Mouse (Mus musculus) forebrain, embryonic 16.5 days (tissue): ENCODE measurements around the gene Acot1. TPM values are rescaled to one million over a fixed set of nuclear protein-coding genes. Genes with fewer than 3 reads are reported as not detected.
"Not testable (repeated sequence)": the region's sequence is repeated elsewhere in the genome, so short reads cannot be mapped to it uniquely, and the experiment has no call there.

ENCODE experiments used
- ATAC-seq: fragments of 200-750 bp; cut with Nextera tagmentation; 2 replicates; pipeline ENCODE4 v1.8.0; 2017; ENCODE audit warnings: mild to moderate bottlenecking, moderate library complexity
- H3K27ac ChIP-seq: fragments of 300-500 bp; sonication (generic); 2 replicates; pipeline ENCODE4 v1.5.1; 2014; ENCODE audit warnings: low read length, control low read depth
- H3K27me3 ChIP-seq: fragments of 300-500 bp; sonication (generic); replicated peaks from 2 replicates; pipeline ENCODE4 v1.6.1; 2014; ENCODE audit warnings: low read length; ENCODE audit not compliant: control insufficient read depth, insufficient read depth
- H3K36me3 ChIP-seq: fragments of 300-500 bp; sonication (generic); 2 replicates; pipeline ENCODE4 v1.6.1; 2014; ENCODE audit not compliant: control insufficient read depth, insufficient read depth
- H3K4me1 ChIP-seq: fragments of 300-500 bp; sonication (generic); replicated peaks from 2 replicates; pipeline ENCODE4 v1.6.1; 2014; ENCODE audit warnings: low read length; ENCODE audit not compliant: control insufficient read depth, insufficient read depth
- H3K4me2 ChIP-seq: fragments of 300-500 bp; sonication (generic); 2 replicates; pipeline ENCODE4 v1.6.1; 2014; ENCODE audit warnings: mild to moderate bottlenecking, low read length, control low read depth
- H3K4me3 ChIP-seq: fragments of 300-500 bp; sonication (generic); replicated peaks from 2 replicates; pipeline ENCODE4 v1.5.1; 2014; ENCODE audit warnings: mild to moderate bottlenecking, low read length, control low read depth
- H3K9ac ChIP-seq: fragments of 300-500 bp; sonication (generic); replicated peaks from 2 replicates; pipeline ENCODE4 v1.6.1; 2014; ENCODE audit warnings: low read depth, low read length, control low read depth
- H3K9me3 ChIP-seq: fragments of 300-500 bp; sonication (generic); 2 replicates; pipeline ENCODE4 v1.6.1; 2016; ENCODE audit warnings: low read length; ENCODE audit not compliant: control insufficient read depth
- WGBS: fragments of 180-500 bp; shearing (Covaris S2); extraction: QIAGEN DNeasy Blood & Tissue Kit; methylation state at CpG from one replicate; pipeline ENCODE4 v1.1.7; 2014; 5-methylcytosine and 5-hydroxymethylcytosine counted together
- polyA plus RNA-seq: library from polyadenylated mRNA; unstranded; fragments of >200 nt; fragmentation: Nextera tagmentation; extraction: Ambion mirVana; gene quantifications from 2 replicates; pipeline ENCODE4 v1.2.1, GENCODE M21; 2015

Acot1 gene
- polyA plus RNA-seq, 1 experiment from 2014 or later = 72.1 TPM

GRCm38 (mm10) chr12:84030659-84031332 lies 21.5 kb downstream of the Acot1 start:
- H3K4me1 ChIP-seq = no peaks in the 10 kb centered on the region
- H3K27ac ChIP-seq = no peak overlapping the region
- no peaks in the 10 kb centered on the region for H3K27me3 ChIP-seq
- no peak overlapping the region for H3K4me2 ChIP-seq
- peak; percentile 83 for ATAC-seq
- H3K4me3 ChIP-seq = no peak overlapping the region
- 69% methylated on average over 4 of the region's 4 CpGs for WGBS
- H3K36me3 ChIP-seq = no peaks in the 10 kb centered on the region
- H3K9me3 ChIP-seq = no peaks in the 10 kb centered on the region
- no peak overlapping the region for H3K9ac ChIP-seq

- H3K9ac ChIP-seq = no peak overlapping the region
- WGBS = 92% methylated on average over 4 of the region's 4 CpGs
- no peaks in the 10 kb centered on the region for H3K4me1 ChIP-seq
- no peaks in the 10 kb centered on the region for H3K27me3 ChIP-seq
- H3K9me3 ChIP-seq = no peaks in the 10 kb centered on the region
- no peak overlapping the region for H3K27ac ChIP-seq
- no peak overlapping the region for H3K4me3 ChIP-seq
- no peaks in the 10 kb centered on the region for H3K36me3 ChIP-seq
- H3K4me2 ChIP-seq = no peak overlapping the region
- ATAC-seq = no peak
Observed at GRCm38 (mm10) chr12:84032854-84033253, 23.6 kb downstream of the Acot1 start.

- not testable (repeated sequence) for H3K9me3 ChIP-seq, H3K4me2 ChIP-seq, H3K9ac ChIP-seq, H3K27me3 ChIP-seq, H3K4me1 ChIP-seq, H3K27ac ChIP-seq, H3K4me3 ChIP-seq, ATAC-seq, H3K36me3 ChIP-seq
- WGBS = 82% methylated on average over 2 of the region's 2 CpGs
Observed at GRCm38 (mm10) chr12:84033302-84033701, 24.0 kb downstream of the Acot1 start.

DNA sequence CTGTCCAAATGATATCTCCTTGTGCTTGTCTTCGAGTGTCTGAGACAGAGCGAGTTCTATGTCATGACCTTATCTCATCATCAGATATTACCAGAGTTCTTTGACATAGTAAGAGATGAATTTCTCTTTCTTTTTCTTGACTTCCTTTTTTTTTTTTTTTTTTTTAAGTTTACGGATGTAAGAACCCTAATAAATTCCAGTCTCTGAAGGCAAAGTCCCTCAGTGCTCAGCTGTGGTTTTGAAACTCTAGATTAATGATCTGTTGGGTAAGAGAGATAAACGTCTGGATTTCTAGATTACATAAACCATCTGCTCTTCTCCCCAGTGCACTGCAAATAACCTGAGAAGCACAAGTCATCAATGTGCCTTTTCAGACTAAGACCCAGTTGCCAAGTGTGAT lies 24.8 kb downstream of the Acot1 start:
- no peaks in the 10 kb centered on the region for H3K36me3 ChIP-seq
- H3K4me1 ChIP-seq = no peaks in the 10 kb centered on the region
- no peak overlapping the region for H3K4me3 ChIP-seq
- no peak overlapping the region for H3K4me2 ChIP-seq
- H3K9ac ChIP-seq = no peak overlapping the region
- no peaks in the 10 kb centered on the region for H3K27me3 ChIP-seq
- no peaks in the 10 kb centered on the region for H3K9me3 ChIP-seq
- no peak for ATAC-seq
- WGBS = 81% methylated on average over 4 of the region's 4 CpGs
- H3K27ac ChIP-seq = no peak overlapping the region

GRCm38 (mm10) chr12:84038241-84038640 lies 29.0 kb downstream of the Acot1 start, which contains the start of gene Acot4:
Gene Acot4, plus strand, starts transcription at chr12:84038379.
- Histone ChIP-seq H3K9ac (peak within 1 kb of the TSS; percentile 55), H3K4me3 (peak within 1 kb of the TSS; percentile 45), H3K4me2 (peak within 1 kb of the TSS; percentile 64)
- not testable (repeated sequence) for H3K27ac ChIP-seq, H3K4me1 ChIP-seq, H3K27me3 ChIP-seq, H3K9me3 ChIP-seq, H3K36me3 ChIP-seq
- WGBS = 11% methylated on average over 32 of the region's 32 CpGs
- ATAC-seq = peak; percentile 61

- H3K27ac ChIP-seq, H3K4me1 ChIP-seq, H3K27me3 ChIP-seq, H3K36me3 ChIP-seq, ATAC-seq, H3K9me3 ChIP-seq: not testable (repeated sequence)
- H3K4me3 ChIP-seq = peak within 1 kb of the TSS; percentile 45
- H3K9ac ChIP-seq = peak within 1 kb of the TSS; percentile 55
- peak within 1 kb of the TSS; percentile 64 for H3K4me2 ChIP-seq
- 2% methylated on average over 39 of the region's 39 CpGs for WGBS
Observed at GRCm38 (mm10) chr12:84038691-84039111, 29.4 kb downstream of the Acot1 start, which contains the start of gene Gm49366. Gene Gm49366, plus strand, starts transcription at chr12:84038935.

GRCm38 (mm10) chr12:84042248-84042647 lies 33.0 kb downstream of the Acot1 start:
- H3K27me3 ChIP-seq = no peaks in the 10 kb centered on the region
- no peaks in the 10 kb centered on the region for H3K4me1 ChIP-seq
- no peak for ATAC-seq
- H3K27ac ChIP-seq = no peak overlapping the region
- peaks cover 2% of the 10 kb centered on the region; the same call in 1 of the 2 replicates for H3K9me3 ChIP-seq
- no peak overlapping the region for H3K4me3 ChIP-seq
- no peak overlapping the region for H3K4me2 ChIP-seq
- 89% methylated on average over 5 of the region's 5 CpGs for WGBS
- H3K9ac ChIP-seq = no peak overlapping the region
- no peaks in the 10 kb centered on the region for H3K36me3 ChIP-seq

GRCm38 (mm10) chr12:84044045-84044444 lies 34.8 kb downstream of the Acot1 start:
- H3K36me3 ChIP-seq = no peaks in the 10 kb centered on the region
- H3K27ac ChIP-seq = no peak overlapping the region
- no peak overlapping the region for H3K9ac ChIP-seq
- H3K27me3 ChIP-seq = no peaks in the 10 kb centered on the region
- no peak overlapping the region for H3K4me3 ChIP-seq
- H3K4me2 ChIP-seq = no peak overlapping the region
- WGBS = 70% methylated on average over 2 of the region's 2 CpGs
- no peaks in the 10 kb centered on the region for H3K4me1 ChIP-seq
- ATAC-seq = no peak
- peaks cover 7% of the 10 kb centered on the region; the same call in 1 of the 2 replicates for H3K9me3 ChIP-seq

- no peak overlapping the region for H3K27ac ChIP-seq
- peaks cover 5% of the 10 kb centered on the region; the same call in 1 of the 2 replicates for H3K9me3 ChIP-seq
- no peaks in the 10 kb centered on the region for H3K27me3 ChIP-seq
- ATAC-seq = no peak
- H3K4me3 ChIP-seq = no peak overlapping the region
- no peaks in the 10 kb centered on the region for H3K4me1 ChIP-seq
- H3K36me3 ChIP-seq = no peaks in the 10 kb centered on the region
- no peak overlapping the region for H3K4me2 ChIP-seq
- WGBS = 100% methylated on average over 1 of the region's 1 CpGs
- H3K9ac ChIP-seq = no peak overlapping the region
Observed at GRCm38 (mm10) chr12:84046906-84047305, 37.6 kb downstream of the Acot1 start.
